8 mouse cellular contexts compared by ENCODE assay signal in genomic region chr7:127903971-127904796, GRCm38 (mm10). TPM values are rescaled to one million over a fixed set of nuclear protein-coding genes. Genes with fewer than 3 reads are reported as not detected.
A peak's percentile ranks its signal among the peaks of the same experiment; 100 is the strongest.
DNase-seq lines count a peak whose midpoint lies in the region; ATAC-seq lines count a peak whose summit lies in the region.

TSS of gene Bckdk (plus strand) at chr7:127904082.

- peak; percentile 88 for ATAC-seq in hindbrain, embryonic 11.5 days (ENCODE audit: low FRiP score)

- 0 out of 2 replicates have a peak, but pooled peaks cover 4% of the 10 kb centered on the region for H3K36me3 ChIP-seq in hindbrain, embryonic 11.5 days (ENCODE audit: control insufficient read depth, insufficient read depth, low read length)

- H3K4me2 ChIP-seq in hindbrain, embryonic 11.5 days (replicated peaks; ENCODE audit: low read depth, low read length): peak within 1 kb of the TSS; percentile 64

- peaks cover 7% of the 10 kb centered on the region for H3K4me1 ChIP-seq in hindbrain, embryonic 11.5 days (replicated peaks; ENCODE audit: control insufficient read depth, insufficient read depth, low read length)

- 9% methylated on average over 38 of the region's 38 CpGs for WGBS in hindbrain, embryonic 11.5 days

- peak within 1 kb of the TSS; percentile 73 for H3K4me3 ChIP-seq in hindbrain, embryonic 11.5 days (ENCODE audit: low read depth, low read length)

- H3K27ac ChIP-seq in hindbrain, embryonic 11.5 days (ENCODE audit: low read depth, low read length): peak within 1 kb of the TSS; percentile 51

- H3K27me3 ChIP-seq in hindbrain, embryonic 11.5 days (ENCODE audit: control insufficient read depth, insufficient read depth, low read length): no peaks in the 10 kb centered on the region

- no peaks in the 10 kb centered on the region for H3K9me3 ChIP-seq in hindbrain, embryonic 11.5 days (ENCODE audit: control insufficient read depth, low read length)

- H3K9ac ChIP-seq in hindbrain, embryonic 11.5 days (ENCODE audit: low read depth, low read length): peak within 1 kb of the TSS; percentile 75

- peak; percentile 89 for DNase-seq in MN1 (ENCODE audit: low spot score)
- DNase-seq in cerebellum, adult 9-10 months: peak; percentile 80
- DNase-seq in frontal cortex, adult 2 months (ENCODE audit: extremely low spot score in 1 of 2, low spot score in 1 of 2): peak; percentile 72 to 80
- peak; percentile 85 for DNase-seq in hindbrain, embryonic 11.5 days (ENCODE audit: low spot score)
- peak; percentile 81 to 86 for DNase-seq in layer of hippocampus, postnatal 10 days (ENCODE audit: low spot score in 2 of 2)
- peak; percentile 90 for DNase-seq in lung, postnatal 10 days
- peak; percentile 50 for DNase-seq in retina, adult 2 months (ENCODE audit: low read depth, low spot score)
- DNase-seq in thymus, postnatal 36 days: peak; percentile 66 to 74

RNA-seq across cellular contexts. Expression of gene Bckdk, which starts in this region (rescaled TPM):
- polyA plus RNA-seq in frontal cortex, adult 2 months (2012; rRNA removed): 50.4 and 51.0 TPM in 2 replicates
- 96.5 and 105 TPM in 2 replicates for polyA plus RNA-seq in hindbrain, embryonic 11.5 days (2014; fragmentation: Nextera tagmentation; extraction: Ambion mirVana)
- total RNA-seq in layer of hippocampus, postnatal 10 days (2021): 10 to 100 TPM; 45.9 to 48.6 TPM

Comparison
In these comparisons a context has a peak if more than half of its experiments do, and no peak if none do; other contexts are left out.
1. Peak in every context shown above with its lines: DNase-seq, ATAC-seq, H3K4me3 ChIP-seq and H3K27ac ChIP-seq.